Mouse (Mus musculus) Muller cell, postnatal 12 days (primary cell): ENCODE data around the gene Zfp819.
"Not testable (repeated sequence)": the region's sequence is repeated elsewhere in the genome, so short reads cannot be mapped to it uniquely, and the experiment has no call there.

Experiments used
- DNase-seq: peaks from one replicate; pipeline ENCODE4 v3.0.0-alpha.2; 2015; ENCODE audit errors: inconsistent ontology term

Zfp819 gene

GRCm38 (mm10) chr7:43642587-43642986 is 35.6 kb downstream of the Zfp819 start:
- DNase-seq: no peak

- no peak for DNase-seq
Observed at GRCm38 (mm10) chr7:43643046-43643652, 36.2 kb downstream of the Zfp819 start.

- DNase-seq: no peak
Observed at GRCm38 (mm10) chr7:43652683-43653082, 45.7 kb downstream of the Zfp819 start.

GRCm38 (mm10) chr7:43654519-43654918 is 47.5 kb downstream of the Zfp819 start:
- no peak for DNase-seq

GRCm38 (mm10) chr7:43656232-43656631 is 49.3 kb downstream of the Zfp819 start:
- DNase-seq: no peak

DNA sequence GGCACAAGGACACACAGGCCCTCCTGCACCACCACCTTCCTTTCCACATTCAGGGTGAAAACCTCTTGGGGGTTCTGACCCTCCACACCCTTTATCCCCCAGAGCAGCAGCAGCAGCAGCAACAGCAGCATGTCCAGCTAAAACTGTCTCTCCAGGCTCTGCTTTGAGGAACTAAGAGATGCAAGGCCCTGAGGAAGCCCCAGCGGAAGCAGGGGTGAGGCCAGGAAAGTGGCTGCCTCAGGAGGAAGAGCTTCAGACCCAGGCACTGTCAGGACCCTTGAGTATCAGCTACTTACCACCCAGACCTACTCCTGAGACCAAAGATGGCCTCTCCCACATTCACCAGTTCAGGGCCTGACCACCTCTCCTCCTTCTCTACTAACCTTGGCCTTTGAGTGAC is 53.0 kb downstream of the Zfp819 start, which contains the start of gene Siglece:
Gene Siglece, minus strand, starts transcription at position 160 of the 400 bp plus-strand sequence.
- no peak for DNase-seq

GRCm38 (mm10) chr7:43662804-43663203 is 55.8 kb downstream of the Zfp819 start:
- peak; percentile 72 for DNase-seq

GRCm38 (mm10) chr7:43667221-43667620 is 60.3 kb downstream of the Zfp819 start:
- DNase-seq: not testable (repeated sequence)
